Mouse (Mus musculus): ENCODE measurements at regions not wholly inside any gene's neighbourhood (a gene's known extent, or its start where the extent isn't known, plus 50 kb on each side); places are given as distances from the start of the nearest gene placed in this dataset.

GRCm38 (mm10) chr15:38410462-38410861 lies 985.1 kb downstream of the 4930447A16Rik start:
- Histone ChIP-seq H3K4me2 (no peak overlapping the region), H3K9me3 (replicated peaks) (no peaks in the 10 kb centered on the region), H3K4me1 (replicated peaks) (peaks cover 22% of the 10 kb centered on the region), H3K4me3 (no peak overlapping the region), H3K36me3 (no peaks in the 10 kb centered on the region), H3K27ac (no peak overlapping the region), H3K27me3 (no peaks in the 10 kb centered on the region), H3K9ac (no peak overlapping the region)
- 93% methylated on average over 1 of the region's 1 CpGs for WGBS
- no peak for ATAC-seq (replicated peaks; ENCODE audit: insufficient number of reproducible peaks, insufficient read depth, low FRiP score, low read depth)

- Histone ChIP-seq H3K9ac (no peak overlapping the region), H3K4me1 (replicated peaks) (peaks cover 9% of the 10 kb centered on the region), H3K9me3 (replicated peaks) (no peaks in the 10 kb centered on the region), H3K27me3 (no peaks in the 10 kb centered on the region), H3K4me2 (no peak overlapping the region), H3K27ac (no peak overlapping the region), H3K36me3 (no peaks in the 10 kb centered on the region), H3K4me3 (no peak overlapping the region)
- no peak for ATAC-seq (replicated peaks; ENCODE audit: insufficient number of reproducible peaks, insufficient read depth, low FRiP score, low read depth)
- 76% methylated on average over 3 of the region's 3 CpGs for WGBS
Observed at GRCm38 (mm10) chr15:38412481-38412880, 987.1 kb downstream of the 4930447A16Rik start.

- WGBS = 88% methylated on average over 6 of the region's 6 CpGs
- H3K4me1 ChIP-seq (replicated peaks) = peaks cover 9% of the 10 kb centered on the region
Observed at GRCm38 (mm10) chr15:38413329-38413728, 988.0 kb downstream of the 4930447A16Rik start.

DNA sequence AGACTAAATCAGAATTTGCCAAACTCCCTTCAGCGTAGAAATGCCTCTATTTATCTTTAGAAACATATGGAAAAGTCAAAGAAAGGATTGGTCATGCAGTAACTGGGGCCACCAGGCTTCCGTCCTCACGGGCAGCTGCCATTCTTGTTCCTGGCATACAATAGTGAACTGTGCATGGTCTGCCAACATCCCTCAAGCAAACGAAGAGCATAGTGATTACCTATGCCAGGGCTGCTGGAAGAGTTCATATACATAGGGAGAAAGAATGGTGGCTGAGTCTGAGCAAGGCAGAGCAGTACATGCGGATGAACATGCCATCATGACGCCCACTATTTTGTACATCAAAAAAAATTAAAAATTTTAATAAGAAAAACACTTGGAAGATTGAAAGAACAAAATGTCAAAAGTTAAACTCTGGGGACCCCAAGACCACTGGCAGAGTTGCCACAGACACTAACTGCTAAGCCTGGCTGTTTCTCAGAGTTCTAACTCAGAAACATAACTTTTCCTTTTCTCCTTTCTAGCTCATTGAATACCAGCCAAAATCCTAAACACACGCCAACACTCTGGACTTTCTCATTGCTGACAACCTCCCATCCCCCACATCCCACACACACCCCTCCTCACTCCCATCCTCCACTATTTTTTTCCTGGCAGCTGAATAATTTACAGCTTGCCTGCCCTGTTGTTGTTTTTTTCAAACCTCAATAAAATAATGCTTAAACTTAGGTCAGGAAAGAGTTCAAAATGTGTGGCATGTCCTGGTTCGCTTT lies 989.1 kb downstream of the 4930447A16Rik start:
- 0 out of 2 replicates have a peak, but pooled peaks have one; percentile 43 for ATAC-seq (replicated peaks; ENCODE audit: insufficient number of reproducible peaks, insufficient read depth, low FRiP score, low read depth)
- Histone ChIP-seq H3K9ac (no peak overlapping the region), H3K27me3 (no peaks in the 10 kb centered on the region), H3K4me1 (replicated peaks) (peaks cover 9% of the 10 kb centered on the region), H3K9me3 (replicated peaks) (no peaks in the 10 kb centered on the region), H3K36me3 (no peaks in the 10 kb centered on the region), H3K4me3 (no peak overlapping the region), H3K4me2 (no peak overlapping the region), H3K27ac (peak overlapping the region; percentile 61)
- 57% methylated on average over 8 of the region's 8 CpGs for WGBS

More at GRCm38 (mm10) chr15:38413329-38413728, 988.0 kb downstream of the 4930447A16Rik start:
- Histone ChIP-seq H3K9me3 (replicated peaks) (no peaks in the 10 kb centered on the region), H3K27me3 (no peaks in the 10 kb centered on the region), H3K4me2 (no peak overlapping the region), H3K9ac (no peak overlapping the region), H3K27ac (no peak overlapping the region), H3K36me3 (no peaks in the 10 kb centered on the region), H3K4me3 (no peak overlapping the region)
- ATAC-seq (replicated peaks; ENCODE audit: insufficient number of reproducible peaks, insufficient read depth, low FRiP score, low read depth) = no peak

GRCm38 (mm10) chr15:38415091-38415486 lies 989.7 kb downstream of the 4930447A16Rik start:
- Histone ChIP-seq H3K36me3 (no peaks in the 10 kb centered on the region), H3K9me3 (replicated peaks) (no peaks in the 10 kb centered on the region), H3K4me2 (no peak overlapping the region), H3K9ac (no peak overlapping the region), H3K27ac (peak overlapping the region; percentile 61), H3K4me1 (replicated peaks) (peaks cover 12% of the 10 kb centered on the region), H3K27me3 (no peaks in the 10 kb centered on the region), H3K4me3 (no peak overlapping the region)
- ATAC-seq (replicated peaks; ENCODE audit: insufficient number of reproducible peaks, insufficient read depth, low FRiP score, low read depth) = no peak
- 48% methylated on average over 2 of the region's 2 CpGs for WGBS

GRCm38 (mm10) chr15:38419621-38420020 lies 994.3 kb downstream of the 4930447A16Rik start:
- H3K4me1 ChIP-seq (replicated peaks) = peaks cover 21% of the 10 kb centered on the region
- no peak overlapping the region for H3K4me2 ChIP-seq

GRCm38 (mm10) chr15:38420784-38421183 lies 995.4 kb downstream of the 4930447A16Rik start:
- H3K4me1 ChIP-seq (replicated peaks) = peaks cover 16% of the 10 kb centered on the region
- peak overlapping the region; percentile 64 for H3K27ac ChIP-seq
- WGBS = 7% methylated on average over 3 of the region's 3 CpGs
- H3K9me3 ChIP-seq (replicated peaks) = no peaks in the 10 kb centered on the region
- no peaks in the 10 kb centered on the region for H3K36me3 ChIP-seq
- no peaks in the 10 kb centered on the region for H3K27me3 ChIP-seq
- H3K9ac ChIP-seq = no peak overlapping the region
- no peak overlapping the region for H3K4me3 ChIP-seq
- H3K4me2 ChIP-seq = no peak overlapping the region
- ATAC-seq (replicated peaks; ENCODE audit: insufficient number of reproducible peaks, insufficient read depth, low FRiP score, low read depth) = peak; percentile 81

More at GRCm38 (mm10) chr15:38419621-38420020, 994.3 kb downstream of the 4930447A16Rik start:
- ATAC-seq (replicated peaks; ENCODE audit: insufficient number of reproducible peaks, insufficient read depth, low FRiP score, low read depth) = no peak
- Histone ChIP-seq H3K27ac (no peak overlapping the region), H3K27me3 (no peaks in the 10 kb centered on the region), H3K9me3 (replicated peaks) (no peaks in the 10 kb centered on the region), H3K9ac (no peak overlapping the region), H3K36me3 (no peaks in the 10 kb centered on the region), H3K4me3 (no peak overlapping the region)
- 65% methylated on average over 7 of the region's 7 CpGs for WGBS

DNA sequence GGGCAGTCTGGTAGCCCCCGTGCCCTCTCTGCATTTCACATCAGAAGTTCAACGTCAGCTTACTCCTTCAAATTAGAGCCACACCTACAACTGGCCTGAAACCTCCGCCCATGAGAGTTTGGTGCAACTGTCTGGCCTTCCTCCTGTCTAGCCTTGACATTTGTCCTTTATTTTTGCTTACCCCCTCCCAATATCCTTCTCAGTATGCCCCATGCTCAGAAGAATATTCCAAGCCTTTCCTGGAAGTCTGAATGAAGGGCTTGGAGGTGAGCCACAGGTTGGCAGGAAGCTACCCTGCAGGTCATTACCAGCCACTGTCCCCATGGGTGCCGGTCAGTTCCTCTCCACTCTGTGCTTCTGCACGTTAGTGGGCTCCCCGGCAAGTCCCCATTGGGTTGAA lies 997.4 kb downstream of the 4930447A16Rik start:
- Histone ChIP-seq H3K27me3 (no peaks in the 10 kb centered on the region), H3K9me3 (replicated peaks) (no peaks in the 10 kb centered on the region), H3K9ac (no peak overlapping the region), H3K4me3 (no peak overlapping the region), H3K4me2 (no peak overlapping the region), H3K4me1 (replicated peaks) (peaks cover 16% of the 10 kb centered on the region), H3K27ac (no peak overlapping the region), H3K36me3 (no peaks in the 10 kb centered on the region)
- no peak for ATAC-seq (replicated peaks; ENCODE audit: insufficient number of reproducible peaks, insufficient read depth, low FRiP score, low read depth)
- 74% methylated on average over 6 of the region's 6 CpGs for WGBS

DNA sequence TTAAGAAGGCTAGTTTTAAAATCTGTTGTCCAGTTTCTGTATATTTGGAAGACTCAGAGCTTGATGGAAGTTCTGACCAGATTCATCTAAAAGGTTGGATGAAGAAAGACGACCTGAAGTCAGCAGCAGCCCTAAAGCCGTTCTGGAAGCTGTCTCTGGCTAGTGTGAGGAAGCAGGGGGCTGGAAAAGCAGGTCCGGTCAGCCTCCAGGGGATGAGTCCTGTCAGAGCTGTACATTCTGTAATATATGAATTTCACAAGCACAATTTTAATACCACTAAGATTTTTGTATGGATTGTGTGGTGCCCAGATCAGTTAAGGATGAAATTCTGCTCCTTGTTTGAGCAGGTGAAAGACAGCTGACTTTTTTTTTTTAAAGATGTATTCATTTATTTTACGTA lies 1000.2 kb downstream of the 4930447A16Rik start:
- ATAC-seq (replicated peaks; ENCODE audit: insufficient number of reproducible peaks, insufficient read depth, low FRiP score, low read depth) = no peak
- 75% methylated on average over 4 of the region's 4 CpGs for WGBS
- Histone ChIP-seq H3K4me3 (no peak overlapping the region), H3K9ac (no peak overlapping the region), H3K4me2 (no peak overlapping the region), H3K27me3 (no peaks in the 10 kb centered on the region), H3K36me3 (no peaks in the 10 kb centered on the region), H3K4me1 (replicated peaks) (peaks cover 8% of the 10 kb centered on the region), H3K27ac (no peak overlapping the region), H3K9me3 (replicated peaks) (no peaks in the 10 kb centered on the region)

DNA sequence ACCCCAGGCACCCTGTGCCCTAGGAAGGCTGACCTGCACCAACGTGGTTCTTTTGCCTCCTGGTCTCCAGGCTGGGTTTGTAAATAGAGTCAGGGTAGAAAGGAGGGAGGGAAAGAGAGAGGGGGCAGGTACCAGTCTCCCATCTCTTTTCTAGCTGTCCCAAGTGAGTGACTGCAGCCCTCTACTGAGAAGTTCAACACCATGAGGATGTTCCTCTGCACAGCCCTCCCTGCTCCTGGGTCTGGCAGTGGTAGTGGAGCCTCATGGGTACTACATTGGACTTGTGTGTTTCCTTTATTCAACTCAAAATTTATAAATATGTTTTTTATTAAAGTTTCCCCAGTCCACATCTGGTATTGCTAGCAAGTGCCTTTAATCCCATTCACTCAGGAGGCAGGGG lies 1002.6 kb downstream of the 4930447A16Rik start:
- ATAC-seq (replicated peaks; ENCODE audit: insufficient number of reproducible peaks, insufficient read depth, low FRiP score, low read depth) = no peak
- Histone ChIP-seq H3K4me2 (no peak overlapping the region), H3K27ac (no peak overlapping the region), H3K27me3 (no peaks in the 10 kb centered on the region), H3K4me3 (no peak overlapping the region), H3K36me3 (no peaks in the 10 kb centered on the region), H3K9me3 (replicated peaks) (no peaks in the 10 kb centered on the region), H3K9ac (no peak overlapping the region), H3K4me1 (replicated peaks) (peaks cover 4% of the 10 kb centered on the region; the same call in 1 of the 2 replicates)
- 62% methylated on average over 1 of the region's 1 CpGs for WGBS

DNA sequence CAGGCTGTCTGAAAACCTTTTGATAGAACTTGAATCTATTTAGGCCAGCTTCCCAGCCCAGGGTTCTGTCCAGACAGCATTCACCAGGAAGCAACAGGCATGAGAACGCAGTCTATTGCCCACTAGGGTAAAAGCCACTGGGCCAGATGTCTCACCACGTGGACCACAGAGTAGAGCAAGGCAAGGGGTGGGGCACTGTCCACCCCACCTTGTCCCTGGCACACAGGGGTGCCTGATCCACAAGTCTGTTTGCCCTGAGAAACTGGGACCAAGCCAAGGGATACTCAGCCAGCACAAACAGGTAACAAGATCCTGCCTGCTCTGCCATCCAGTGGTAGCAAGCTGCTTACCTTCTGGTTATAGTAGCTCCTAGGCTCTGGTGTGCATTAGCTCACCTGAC lies 1006.3 kb downstream of the 4930447A16Rik start:
- Histone ChIP-seq H3K9ac (no peak overlapping the region), H3K36me3 (no peaks in the 10 kb centered on the region), H3K27ac (no peak overlapping the region), H3K4me3 (no peak overlapping the region), H3K9me3 (replicated peaks) (peaks cover 5% of the 10 kb centered on the region; the same call in 1 of the 2 replicates), H3K4me1 (replicated peaks) (peaks cover 4% of the 10 kb centered on the region; the same call in 1 of the 2 replicates), H3K4me2 (no peak overlapping the region), H3K27me3 (no peaks in the 10 kb centered on the region)
- 59% methylated on average over 2 of the region's 2 CpGs for WGBS
- no peak for ATAC-seq (replicated peaks; ENCODE audit: insufficient number of reproducible peaks, insufficient read depth, low FRiP score, low read depth)

DNA sequence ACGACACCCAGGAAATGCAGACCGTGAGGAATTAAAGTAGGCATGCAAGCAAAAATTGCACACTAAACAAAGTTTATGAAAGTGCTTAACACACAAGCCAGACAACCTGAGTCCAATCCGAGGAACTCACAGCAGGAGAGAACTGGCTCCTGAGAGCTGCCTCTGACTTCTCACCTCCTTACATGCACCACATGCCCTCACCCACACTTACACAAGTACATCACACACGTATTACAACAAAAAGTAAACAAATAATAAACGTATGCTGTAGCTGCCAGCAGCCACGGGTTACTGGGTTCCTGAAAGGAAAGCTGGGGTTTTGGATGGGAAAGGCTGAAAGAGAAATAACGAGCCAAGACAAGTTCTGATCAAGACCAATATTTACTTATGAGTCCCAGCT lies 1008.0 kb downstream of the 4930447A16Rik start:
- H3K4me3 ChIP-seq = no peak overlapping the region
- WGBS = 83% methylated on average over 7 of the region's 7 CpGs
- ATAC-seq (replicated peaks; ENCODE audit: insufficient number of reproducible peaks, insufficient read depth, low FRiP score, low read depth) = no peak

More for the DNA sequence above, 1008.0 kb downstream of the 4930447A16Rik start:
- Histone ChIP-seq H3K27me3 (no peaks in the 10 kb centered on the region), H3K27ac (no peak overlapping the region), H3K9ac (no peak overlapping the region), H3K4me2 (no peak overlapping the region), H3K9me3 (replicated peaks) (peaks cover 5% of the 10 kb centered on the region; the same call in 1 of the 2 replicates), H3K4me1 (replicated peaks) (peaks cover 4% of the 10 kb centered on the region; the same call in 1 of the 2 replicates), H3K36me3 (no peaks in the 10 kb centered on the region)
